Mouse (Mus musculus) liver, adult 2 months (tissue): ENCODE measurements around the gene Kcng1.

Experiments
- CTCF ChIP-seq: fragments of 200-500 bp; IDR thresholded peaks from 2 replicates; pipeline ENCODE4 v1.5.1; 2011; ENCODE audit warnings: low read depth, low read length, control low read depth
- POLR2A ChIP-seq: fragments of 200-500 bp; IDR thresholded peaks from 2 replicates; pipeline ENCODE4 v1.6.1; 2011; ENCODE audit warnings: low read length, control low read depth; ENCODE audit not compliant: insufficient read depth; ENCODE audit errors: extremely low read depth

- no peak for TF ChIP-seq POLR2A
- no peak for TF ChIP-seq CTCF
Observed at GRCm38 (mm10) chr2:168257188-168257587, 24.3 kb downstream of the Kcng1 start.
